Mouse (Mus musculus): Measurements from ENCODE around the gene Slc25a42. TPM values are rescaled to one million over a fixed set of nuclear protein-coding genes. Genes with fewer than 3 reads are reported as not detected.
A peak's percentile ranks its signal among the peaks of the same experiment; 100 is the strongest.

Slc25a42 gene
- polyA plus RNA-seq, 1 experiment from 2014 or later = 4.4 TPM

DNA sequence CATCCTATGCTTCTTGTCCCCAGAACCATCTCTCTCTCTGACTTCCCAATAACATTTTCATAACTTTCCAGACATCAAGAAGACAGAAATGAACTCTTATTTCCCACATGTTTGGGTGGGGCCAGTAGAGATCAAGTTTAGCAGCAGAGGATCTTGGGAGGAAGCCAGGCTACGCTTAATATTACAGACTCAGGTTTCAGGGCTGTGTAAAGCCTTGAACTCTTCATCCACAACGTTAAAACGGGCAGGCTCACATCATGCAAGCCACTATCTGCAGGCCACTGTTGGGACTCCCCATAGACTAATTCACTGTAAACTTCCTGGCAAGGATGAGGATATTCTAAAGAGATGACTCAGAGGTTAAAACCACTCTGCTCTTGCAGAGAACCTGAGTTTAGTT is 2.3 kb upstream of the Slc25a42 start:
- no peaks in the 10 kb centered on the region for H3K27me3 ChIP-seq
- H3K36me3 ChIP-seq = no peaks in the 10 kb centered on the region
- H3K4me1 ChIP-seq = peaks cover 24% of the 10 kb centered on the region
- H3K9me3 ChIP-seq = no peaks in the 10 kb centered on the region
- no peak overlapping the region for H3K27ac ChIP-seq
- no peak overlapping the region for H3K9ac ChIP-seq
- H3K4me3 ChIP-seq = no peak overlapping the region
- no peak for ATAC-seq (ENCODE audit: insufficient number of reproducible peaks, insufficient read depth, low FRiP score, low TSS enrichment)
- H3K4me2 ChIP-seq (replicated peaks) = no peak overlapping the region
- 57% methylated on average over 3 of the region's 3 CpGs for WGBS

DNA sequence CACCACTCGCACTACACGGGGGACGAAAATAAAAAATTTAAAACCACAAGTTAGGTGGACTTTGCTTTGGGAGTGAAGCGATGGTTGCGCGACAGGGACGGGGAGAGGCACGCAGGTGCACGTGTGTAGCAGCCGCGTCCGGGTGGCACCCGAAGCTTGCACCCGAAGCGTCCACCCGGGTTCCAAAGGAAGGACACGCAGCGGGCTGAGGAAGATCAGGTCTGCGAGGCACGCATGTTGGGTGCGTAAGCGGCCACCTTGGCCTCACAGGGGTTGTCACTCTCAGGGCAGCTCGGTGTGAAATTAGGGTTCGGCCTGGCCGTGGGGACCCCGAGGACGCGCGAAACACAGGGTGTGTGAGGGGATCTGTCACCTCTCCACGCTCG is 386 bp downstream of the Slc25a42 start:
- no peak overlapping the region for H3K27ac ChIP-seq
- no peak for ATAC-seq (ENCODE audit: insufficient number of reproducible peaks, insufficient read depth, low FRiP score, low TSS enrichment)

DNA sequence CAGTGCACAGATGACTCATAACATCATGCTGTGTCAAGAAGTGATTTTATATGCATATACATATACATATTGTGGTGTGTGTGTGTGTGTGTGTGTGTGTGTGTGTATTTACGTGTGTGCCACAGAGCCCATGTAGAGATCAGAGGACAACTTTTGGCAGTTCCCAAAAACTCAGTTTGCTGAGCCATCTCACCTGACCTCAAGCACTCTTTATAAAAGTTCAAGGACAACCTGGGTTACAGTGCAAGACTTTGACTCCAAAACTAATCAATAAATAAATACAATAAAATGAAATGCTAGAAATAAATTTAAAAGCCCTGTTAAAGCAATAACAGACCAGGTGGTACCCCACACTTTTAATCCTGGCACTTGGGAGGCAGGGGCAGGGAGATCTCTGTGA is 830 bp downstream of the Slc25a42 start:
- Histone ChIP-seq H3K27ac (no peak overlapping the region), H3K4me1 (peaks cover 24% of the 10 kb centered on the region), H3K27me3 (0 out of 2 replicates have a peak, but pooled peaks cover 4% of the 10 kb centered on the region), H3K4me3 (peak overlapping the region; percentile 69), H3K9ac (peak overlapping the region; percentile 70; the same call in 1 of the 2 replicates), H3K9me3 (no peaks in the 10 kb centered on the region), H3K4me2 (replicated peaks) (peak overlapping the region; percentile 99), H3K36me3 (no peaks in the 10 kb centered on the region)
- no peak for ATAC-seq (ENCODE audit: insufficient number of reproducible peaks, insufficient read depth, low FRiP score, low TSS enrichment)
- WGBS = 88% methylated on average over 1 of the region's 1 CpGs

More for the DNA sequence above, 386 bp downstream of the Slc25a42 start:
- peak overlapping the region; percentile 70 for H3K9ac ChIP-seq
- 0 out of 2 replicates have a peak, but pooled peaks cover 4% of the 10 kb centered on the region for H3K27me3 ChIP-seq
- H3K4me1 ChIP-seq = peaks cover 24% of the 10 kb centered on the region
- 2% methylated on average over 31 of the region's 31 CpGs for WGBS
- H3K36me3 ChIP-seq = no peaks in the 10 kb centered on the region
- peak overlapping the region; percentile 69 for H3K4me3 ChIP-seq
- no peaks in the 10 kb centered on the region for H3K9me3 ChIP-seq
- peak overlapping the region; percentile 99 for H3K4me2 ChIP-seq (replicated peaks)

DNA sequence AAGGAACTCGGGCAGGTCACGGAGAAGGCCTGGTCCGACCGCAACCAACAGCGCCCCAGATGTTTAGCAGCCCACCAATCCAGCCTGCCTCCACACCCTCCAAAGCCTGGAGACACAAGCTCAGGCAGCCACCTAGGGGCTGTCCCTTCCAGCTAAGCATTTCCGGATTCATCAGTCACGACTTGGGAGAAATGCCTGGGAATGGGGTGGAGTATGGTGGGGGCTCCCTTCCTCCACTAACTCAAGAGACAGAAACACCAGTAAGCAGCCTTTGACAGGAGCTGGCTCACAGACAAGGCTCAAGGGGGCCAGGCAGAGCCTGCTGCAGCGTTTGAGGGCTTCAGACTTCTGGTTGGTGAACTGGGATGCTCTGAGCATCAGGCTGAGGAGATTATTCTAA is 1.6 kb downstream of the Slc25a42 start:
- Histone ChIP-seq H3K27me3 (0 out of 2 replicates have a peak, but pooled peaks cover 4% of the 10 kb centered on the region), H3K4me3 (no peak overlapping the region), H3K36me3 (no peaks in the 10 kb centered on the region), H3K4me2 (replicated peaks) (peak overlapping the region; percentile 99), H3K4me1 (peaks cover 24% of the 10 kb centered on the region), H3K9ac (peak overlapping the region; percentile 8; the same call in 1 of the 2 replicates), H3K27ac (no peak overlapping the region), H3K9me3 (no peaks in the 10 kb centered on the region)
- 21% methylated on average over 8 of the region's 8 CpGs for WGBS
- ATAC-seq (ENCODE audit: insufficient number of reproducible peaks, insufficient read depth, low FRiP score, low TSS enrichment) = no peak

- Histone ChIP-seq H3K4me2 (replicated peaks) (no peak overlapping the region), H3K36me3 (no peaks in the 10 kb centered on the region), H3K9ac (no peak overlapping the region), H3K27ac (no peak overlapping the region), H3K27me3 (0 out of 2 replicates have a peak, but pooled peaks cover 4% of the 10 kb centered on the region), H3K9me3 (no peaks in the 10 kb centered on the region), H3K4me1 (peaks cover 22% of the 10 kb centered on the region), H3K4me3 (no peak overlapping the region)
- ATAC-seq (ENCODE audit: insufficient number of reproducible peaks, insufficient read depth, low FRiP score, low TSS enrichment) = no peak
- WGBS = 35% methylated on average over 1 of the region's 1 CpGs
Measured at GRCm38 (mm10) chr8:70208130-70208529, 4.0 kb downstream of the Slc25a42 start.

DNA sequence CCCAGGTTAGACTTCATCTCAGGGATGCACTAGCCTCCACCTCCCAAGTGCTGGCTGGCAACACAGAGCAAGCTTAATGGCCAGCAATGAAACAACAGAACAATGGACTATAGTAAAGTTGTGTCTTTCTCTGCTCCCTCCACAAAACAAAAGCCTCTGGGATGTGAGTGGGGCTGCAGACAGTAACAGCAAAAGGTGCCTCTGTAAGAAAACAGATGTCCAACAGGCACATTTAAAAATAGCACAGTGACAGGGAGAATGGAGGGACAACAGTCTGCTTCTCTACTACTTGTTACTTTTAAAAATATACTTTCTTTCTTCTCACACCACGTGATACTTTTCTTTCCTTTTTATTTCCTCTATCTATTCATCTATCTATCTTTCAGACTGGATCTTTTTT is 7.3 kb downstream of the Slc25a42 start:
- 77% methylated on average over 1 of the region's 1 CpGs for WGBS
- no peak for ATAC-seq (ENCODE audit: insufficient number of reproducible peaks, insufficient read depth, low FRiP score, low TSS enrichment)
- no peaks in the 10 kb centered on the region for H3K9me3 ChIP-seq
- no peak overlapping the region for H3K4me2 ChIP-seq (replicated peaks)
- 0 out of 2 replicates have a peak, but pooled peaks cover under 1% of the 10 kb centered on the region for H3K4me1 ChIP-seq
- H3K9ac ChIP-seq = no peak overlapping the region
- no peak overlapping the region for H3K4me3 ChIP-seq
- no peaks in the 10 kb centered on the region for H3K36me3 ChIP-seq
- H3K27me3 ChIP-seq = 0 out of 2 replicates have a peak, but pooled peaks cover 4% of the 10 kb centered on the region
- no peak overlapping the region for H3K27ac ChIP-seq

DNA sequence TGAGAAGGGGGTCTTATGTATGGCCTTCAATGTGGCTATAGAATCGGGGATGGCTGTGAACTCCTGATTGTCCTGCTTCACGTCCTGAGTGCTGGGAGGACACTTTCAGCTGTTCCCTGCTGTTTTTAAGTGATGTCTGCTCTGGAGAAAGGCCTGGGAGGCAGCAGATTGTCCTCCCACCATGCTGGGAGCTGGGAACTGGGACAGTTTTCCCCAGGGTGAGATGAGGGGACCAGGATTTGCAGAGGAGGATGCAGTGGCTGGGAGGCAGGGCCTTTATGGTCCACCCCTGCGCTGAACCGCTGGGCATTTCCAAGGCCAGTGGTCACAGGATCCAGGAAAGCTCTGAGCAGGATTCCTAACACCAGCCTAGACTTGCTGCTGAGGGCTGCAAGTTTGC is 9.0 kb downstream of the Slc25a42 start:
- H3K9me3 ChIP-seq = no peaks in the 10 kb centered on the region
- 75% methylated on average over 4 of the region's 4 CpGs for WGBS
- no peaks in the 10 kb centered on the region for H3K4me1 ChIP-seq
- H3K27me3 ChIP-seq = 0 out of 2 replicates have a peak, but pooled peaks cover 3% of the 10 kb centered on the region
- no peak overlapping the region for H3K27ac ChIP-seq
- H3K36me3 ChIP-seq = no peaks in the 10 kb centered on the region
- no peak overlapping the region for H3K4me2 ChIP-seq (replicated peaks)
- H3K4me3 ChIP-seq = no peak overlapping the region
- no peak overlapping the region for H3K9ac ChIP-seq
- ATAC-seq (ENCODE audit: insufficient number of reproducible peaks, insufficient read depth, low FRiP score, low TSS enrichment) = no peak

DNA sequence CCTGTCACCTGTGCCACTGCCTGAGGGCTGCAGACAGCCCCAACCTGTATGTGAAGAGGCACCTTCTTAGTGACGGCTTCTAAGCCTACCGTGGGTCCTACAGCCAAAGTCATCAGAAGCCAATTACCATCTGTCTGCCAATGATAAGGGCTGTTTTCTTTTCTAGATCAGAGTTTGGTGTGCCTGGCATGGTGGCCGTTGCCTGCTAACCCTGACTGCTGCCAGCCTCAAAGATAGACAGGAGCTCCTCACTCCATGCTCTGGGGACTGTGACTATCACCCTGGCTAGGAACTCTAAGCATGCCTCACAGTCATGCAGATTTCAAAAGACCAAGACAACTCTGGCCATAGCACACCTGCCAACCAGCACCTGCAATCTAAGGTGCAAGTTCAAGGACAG is 10.7 kb downstream of the Slc25a42 start:
- Histone ChIP-seq H3K4me3 (no peak overlapping the region), H3K9ac (no peak overlapping the region), H3K27ac (no peak overlapping the region), H3K4me1 (no peaks in the 10 kb centered on the region), H3K36me3 (no peaks in the 10 kb centered on the region), H3K9me3 (no peaks in the 10 kb centered on the region), H3K4me2 (replicated peaks) (no peak overlapping the region), H3K27me3 (no peaks in the 10 kb centered on the region)
- WGBS = 85% methylated on average over 3 of the region's 3 CpGs
- ATAC-seq (ENCODE audit: insufficient number of reproducible peaks, insufficient read depth, low FRiP score, low TSS enrichment) = no peak

DNA sequence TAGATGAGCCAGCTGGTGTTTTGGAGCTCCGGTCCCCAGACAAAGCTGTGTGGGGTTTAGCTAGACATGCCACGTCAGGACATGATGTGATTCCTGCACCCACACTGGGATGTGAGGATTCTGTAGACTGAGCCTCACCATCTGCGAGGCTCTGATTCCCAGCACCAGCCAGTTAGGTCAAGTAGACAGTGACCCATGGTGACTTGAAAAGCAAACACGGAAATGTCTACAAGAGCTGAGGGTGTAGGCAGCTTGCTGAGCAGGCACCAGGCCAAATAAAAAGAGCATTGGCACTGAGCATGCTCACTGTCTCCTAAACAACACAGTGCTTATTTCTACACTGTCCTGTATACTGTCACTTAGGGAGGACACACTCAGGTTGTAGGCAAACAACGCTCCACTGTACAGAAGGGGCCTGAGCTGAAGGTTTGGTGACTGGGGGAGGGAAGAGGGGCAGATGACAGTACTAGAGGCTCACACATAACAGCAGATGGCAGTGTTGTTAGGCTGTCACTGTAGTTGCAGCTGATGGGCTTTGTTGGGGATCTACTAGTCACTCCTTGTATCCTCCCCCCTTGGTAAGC is 11.9 kb downstream of the Slc25a42 start:
- Histone ChIP-seq H3K9ac (no peak overlapping the region), H3K27me3 (no peaks in the 10 kb centered on the region), H3K4me1 (no peaks in the 10 kb centered on the region), H3K36me3 (no peaks in the 10 kb centered on the region), H3K4me3 (no peak overlapping the region), H3K9me3 (no peaks in the 10 kb centered on the region), H3K4me2 (replicated peaks) (no peak overlapping the region), H3K27ac (no peak overlapping the region)
- WGBS = 72% methylated on average over 5 of the region's 5 CpGs
- ATAC-seq (ENCODE audit: insufficient number of reproducible peaks, insufficient read depth, low FRiP score, low TSS enrichment) = no peak

DNA sequence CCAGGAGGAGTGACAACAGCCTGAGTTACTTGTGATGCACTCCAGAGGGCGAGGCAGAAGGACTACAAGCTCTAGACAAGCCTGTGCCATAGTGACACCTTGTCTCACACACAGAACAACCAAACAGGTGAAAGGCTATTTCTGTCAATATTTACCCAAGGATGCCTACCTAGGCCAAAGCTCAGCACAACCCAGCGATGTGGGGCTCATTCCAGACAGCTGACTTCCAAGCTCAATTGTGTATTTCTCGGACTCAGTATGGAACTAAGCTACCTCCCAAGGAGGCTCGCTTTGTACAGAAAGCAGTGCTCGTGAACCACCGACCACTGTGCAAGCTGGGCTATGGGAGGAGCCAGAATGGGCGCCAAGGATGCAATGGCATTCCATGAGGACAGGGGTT is 14.5 kb downstream of the Slc25a42 start:
- no peaks in the 10 kb centered on the region for H3K36me3 ChIP-seq
- H3K4me3 ChIP-seq = no peak overlapping the region
- no peaks in the 10 kb centered on the region for H3K4me1 ChIP-seq
- H3K27me3 ChIP-seq = no peaks in the 10 kb centered on the region
- WGBS = 54% methylated on average over 7 of the region's 7 CpGs
- H3K9me3 ChIP-seq = no peaks in the 10 kb centered on the region
- no peak overlapping the region for H3K4me2 ChIP-seq (replicated peaks)
- H3K9ac ChIP-seq = no peak overlapping the region
- H3K27ac ChIP-seq = no peak overlapping the region
- ATAC-seq (ENCODE audit: insufficient number of reproducible peaks, insufficient read depth, low FRiP score, low TSS enrichment) = no peak

GRCm38 (mm10) chr8:70195762-70196161 is 16.3 kb downstream of the Slc25a42 start:
- no peak for ATAC-seq (ENCODE audit: insufficient number of reproducible peaks, insufficient read depth, low FRiP score, low TSS enrichment)
- WGBS = 80% methylated on average over 2 of the region's 2 CpGs

GRCm38 (mm10) chr8:70194191-70194590 is 17.9 kb downstream of the Slc25a42 start:
- no peak for ATAC-seq (ENCODE audit: insufficient number of reproducible peaks, insufficient read depth, low FRiP score, low TSS enrichment)
- H3K4me2 ChIP-seq (replicated peaks) = no peak overlapping the region
- no peaks in the 10 kb centered on the region for H3K9me3 ChIP-seq
- no peaks in the 10 kb centered on the region for H3K27me3 ChIP-seq
- H3K4me3 ChIP-seq = no peak overlapping the region
- no peaks in the 10 kb centered on the region for H3K4me1 ChIP-seq
- 76% methylated on average over 3 of the region's 3 CpGs for WGBS
- H3K27ac ChIP-seq = no peak overlapping the region
- no peaks in the 10 kb centered on the region for H3K36me3 ChIP-seq
- H3K9ac ChIP-seq = no peak overlapping the region

More at GRCm38 (mm10) chr8:70195762-70196161, 16.3 kb downstream of the Slc25a42 start:
- Histone ChIP-seq H3K27ac (no peak overlapping the region), H3K36me3 (no peaks in the 10 kb centered on the region), H3K4me1 (no peaks in the 10 kb centered on the region), H3K27me3 (no peaks in the 10 kb centered on the region), H3K4me2 (replicated peaks) (no peak overlapping the region), H3K9me3 (no peaks in the 10 kb centered on the region), H3K9ac (no peak overlapping the region), H3K4me3 (no peak overlapping the region)
